Mouse (Mus musculus): ENCODE results near the gene Tubgcp5. TPM values are rescaled to one million over a fixed set of nuclear protein-coding genes. Genes with fewer than 3 reads are reported as not detected.

Tubgcp5 gene
- polyA plus RNA-seq, 1 experiment from 2014 or later, result 52.3 TPM

DNA sequence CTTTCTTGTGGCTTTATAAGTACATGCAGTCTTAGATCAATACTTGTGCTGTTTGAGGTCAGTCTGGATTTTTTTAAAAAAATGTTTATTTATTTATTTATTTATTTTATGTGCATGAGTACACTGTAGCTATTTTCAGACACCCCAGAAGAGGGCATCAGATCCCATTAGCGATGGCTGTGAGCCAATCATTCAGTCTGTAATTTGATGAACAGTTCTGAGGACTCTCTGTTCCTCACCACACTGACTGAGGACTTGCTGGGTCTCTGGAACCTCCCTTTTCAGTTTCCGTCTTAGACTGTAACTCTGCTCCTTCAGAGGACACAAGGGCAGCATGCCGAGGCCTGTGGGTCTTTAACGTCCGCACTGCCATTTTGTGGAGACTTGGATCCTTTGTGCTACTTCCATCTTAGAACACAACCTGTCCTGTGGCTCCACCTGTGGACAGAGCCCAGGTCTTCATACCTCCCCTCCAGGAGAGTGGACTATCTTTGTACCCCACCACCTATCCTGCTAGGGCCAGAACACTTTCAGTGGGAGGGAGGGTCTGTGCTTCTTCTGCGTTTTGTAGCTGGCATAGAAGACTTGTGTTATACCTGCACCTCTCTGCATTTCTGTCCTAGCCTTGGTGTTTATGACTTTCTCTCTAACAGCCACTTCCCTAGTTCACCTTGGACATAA lies 76.5 kb downstream of the Tubgcp5 start:
- no peak for ATAC-seq (ENCODE audit: insufficient number of reproducible peaks, insufficient read depth, low FRiP score, low TSS enrichment, low read depth)
- no peak overlapping the region for H3K9ac ChIP-seq (replicated peaks)
- H3K4me2 ChIP-seq, result no peak overlapping the region
- peaks cover 15% of the 10 kb centered on the region for H3K4me1 ChIP-seq (replicated peaks)
- no peaks in the 10 kb centered on the region for H3K27me3 ChIP-seq
- H3K4me3 ChIP-seq (replicated peaks), result no peak overlapping the region
- WGBS, result 86% methylated on average over 6 of the region's 6 CpGs
- H3K36me3 ChIP-seq, result peaks cover 31% of the 10 kb centered on the region
- H3K9me3 ChIP-seq, result no peaks in the 10 kb centered on the region
- no peak overlapping the region for H3K27ac ChIP-seq

GRCm38 (mm10) chr7:55871476-55871875 lies 77.5 kb downstream of the Tubgcp5 start:
- no peak overlapping the region for H3K9ac ChIP-seq (replicated peaks)
- no peaks in the 10 kb centered on the region for H3K9me3 ChIP-seq
- 82% methylated on average over 5 of the region's 5 CpGs for WGBS
- ATAC-seq (ENCODE audit: insufficient number of reproducible peaks, insufficient read depth, low FRiP score, low TSS enrichment, low read depth), result no peak
- H3K4me1 ChIP-seq (replicated peaks), result peaks cover 15% of the 10 kb centered on the region
- H3K36me3 ChIP-seq, result peaks cover 41% of the 10 kb centered on the region
- H3K4me2 ChIP-seq, result no peak overlapping the region
- no peak overlapping the region for H3K4me3 ChIP-seq (replicated peaks)
- no peak overlapping the region for H3K27ac ChIP-seq
- no peaks in the 10 kb centered on the region for H3K27me3 ChIP-seq

DNA sequence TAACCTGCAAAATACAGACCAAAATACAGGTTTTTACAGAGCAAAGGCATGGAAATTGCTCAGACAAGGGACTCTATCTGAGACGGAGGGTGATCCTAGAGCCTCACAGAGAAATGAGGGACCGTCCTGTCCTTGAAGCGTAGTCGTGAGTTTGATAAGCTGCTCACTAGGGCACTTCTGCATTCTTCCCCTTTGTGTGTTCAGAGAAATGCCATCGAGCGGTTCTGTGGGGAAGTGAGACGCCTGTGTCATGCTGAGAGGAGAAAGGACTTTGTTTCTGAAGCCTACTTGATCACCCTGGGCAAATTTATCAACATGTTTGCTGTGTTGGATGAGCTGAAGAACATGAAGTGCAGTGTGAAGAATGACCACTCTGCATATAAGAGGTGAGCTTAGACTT lies 80.7 kb downstream of the Tubgcp5 start:
- Histone ChIP-seq H3K36me3 (peaks cover 73% of the 10 kb centered on the region), H3K4me3 (replicated peaks) (no peak overlapping the region), H3K27ac (no peak overlapping the region), H3K9me3 (no peaks in the 10 kb centered on the region), H3K4me2 (no peak overlapping the region), H3K9ac (replicated peaks) (no peak overlapping the region), H3K4me1 (replicated peaks) (peaks cover 4% of the 10 kb centered on the region), H3K27me3 (no peaks in the 10 kb centered on the region)
- no peak for ATAC-seq (ENCODE audit: insufficient number of reproducible peaks, insufficient read depth, low FRiP score, low TSS enrichment, low read depth)
- 87% methylated on average over 7 of the region's 7 CpGs for WGBS

DNA sequence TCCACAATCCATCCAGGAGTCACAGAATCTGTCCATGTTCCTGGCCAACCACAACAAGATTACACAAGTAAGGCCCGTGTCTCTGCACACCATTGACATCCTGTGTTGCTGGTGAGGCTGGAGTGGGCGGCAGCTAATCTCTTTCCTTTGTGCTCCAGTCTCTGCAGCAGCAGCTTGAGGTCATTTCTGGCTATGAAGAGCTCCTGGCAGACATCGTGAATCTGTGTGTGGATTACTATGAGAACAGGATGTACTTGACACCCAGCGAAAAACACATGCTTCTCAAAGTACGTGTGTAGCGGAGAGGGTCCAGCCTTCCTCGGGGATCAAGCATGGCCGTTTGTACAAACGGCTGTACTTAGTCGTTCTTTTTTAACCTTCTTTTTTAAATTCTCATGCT lies 83.8 kb downstream of the Tubgcp5 start:
- Histone ChIP-seq H3K36me3 (peaks cover 95% of the 10 kb centered on the region), H3K27me3 (no peaks in the 10 kb centered on the region), H3K9me3 (no peaks in the 10 kb centered on the region), H3K4me1 (replicated peaks) (no peaks in the 10 kb centered on the region), H3K4me3 (replicated peaks) (no peak overlapping the region), H3K4me2 (no peak overlapping the region), H3K9ac (replicated peaks) (no peak overlapping the region), H3K27ac (no peak overlapping the region)
- ATAC-seq (ENCODE audit: insufficient number of reproducible peaks, insufficient read depth, low FRiP score, low TSS enrichment, low read depth), result no peak
- WGBS, result 92% methylated on average over 10 of the region's 10 CpGs

DNA sequence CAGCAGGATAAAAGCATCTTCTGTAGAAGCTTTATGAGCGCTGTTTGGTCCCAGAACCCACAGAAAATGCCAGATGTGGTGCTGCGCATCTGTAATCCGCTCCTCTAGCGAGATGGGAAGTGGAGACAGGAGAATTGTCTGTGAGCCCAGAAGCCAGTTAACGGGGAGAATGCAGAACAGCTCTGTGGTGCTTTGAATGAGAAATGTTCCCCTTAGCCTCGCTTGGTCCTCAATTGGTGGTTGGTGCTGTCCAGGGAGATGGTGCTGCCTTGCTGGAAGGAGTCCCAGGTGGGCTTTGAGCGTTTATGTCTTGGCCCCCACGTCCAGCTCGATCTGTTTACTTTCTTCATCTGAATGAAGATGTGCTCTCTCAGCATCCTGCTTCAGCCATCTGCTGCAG lies 86.9 kb downstream of the Tubgcp5 start:
- Histone ChIP-seq H3K27me3 (no peaks in the 10 kb centered on the region), H3K9me3 (no peaks in the 10 kb centered on the region), H3K36me3 (peaks cover 83% of the 10 kb centered on the region), H3K9ac (replicated peaks) (no peak overlapping the region), H3K27ac (no peak overlapping the region), H3K4me1 (replicated peaks) (no peaks in the 10 kb centered on the region), H3K4me3 (replicated peaks) (no peak overlapping the region), H3K4me2 (no peak overlapping the region)
- ATAC-seq (ENCODE audit: insufficient number of reproducible peaks, insufficient read depth, low FRiP score, low TSS enrichment, low read depth), result no peak
- 86% methylated on average over 9 of the region's 9 CpGs for WGBS

Other genes with a start within 250 kb of the Tubgcp5 start
- gene Siglech, start 26.0 kb upstream of the Tubgcp5 start, polyA plus RNA-seq (2016; fragmentation: Nextera tagmentation; extraction: Ambion mirVana), result 0.45 and 0.68 TPM in 2 replicates
- 125 and 129 TPM in 2 replicates for gene Cyfip1, start 47.6 kb downstream of the Tubgcp5 start, polyA plus RNA-seq (2016; fragmentation: Nextera tagmentation; extraction: Ambion mirVana)
- 44.5 and 52.2 TPM in 2 replicates for gene Nipa2, start 168.3 kb downstream of the Tubgcp5 start, polyA plus RNA-seq (2016; fragmentation: Nextera tagmentation; extraction: Ambion mirVana)
- gene Nipa1, start 225.8 kb downstream of the Tubgcp5 start, polyA plus RNA-seq (2016; fragmentation: Nextera tagmentation; extraction: Ambion mirVana), result 8.1 and 9.0 TPM in 2 replicates